8 mouse cellular contexts compared by ENCODE assay signal in the genomic region with DNA sequence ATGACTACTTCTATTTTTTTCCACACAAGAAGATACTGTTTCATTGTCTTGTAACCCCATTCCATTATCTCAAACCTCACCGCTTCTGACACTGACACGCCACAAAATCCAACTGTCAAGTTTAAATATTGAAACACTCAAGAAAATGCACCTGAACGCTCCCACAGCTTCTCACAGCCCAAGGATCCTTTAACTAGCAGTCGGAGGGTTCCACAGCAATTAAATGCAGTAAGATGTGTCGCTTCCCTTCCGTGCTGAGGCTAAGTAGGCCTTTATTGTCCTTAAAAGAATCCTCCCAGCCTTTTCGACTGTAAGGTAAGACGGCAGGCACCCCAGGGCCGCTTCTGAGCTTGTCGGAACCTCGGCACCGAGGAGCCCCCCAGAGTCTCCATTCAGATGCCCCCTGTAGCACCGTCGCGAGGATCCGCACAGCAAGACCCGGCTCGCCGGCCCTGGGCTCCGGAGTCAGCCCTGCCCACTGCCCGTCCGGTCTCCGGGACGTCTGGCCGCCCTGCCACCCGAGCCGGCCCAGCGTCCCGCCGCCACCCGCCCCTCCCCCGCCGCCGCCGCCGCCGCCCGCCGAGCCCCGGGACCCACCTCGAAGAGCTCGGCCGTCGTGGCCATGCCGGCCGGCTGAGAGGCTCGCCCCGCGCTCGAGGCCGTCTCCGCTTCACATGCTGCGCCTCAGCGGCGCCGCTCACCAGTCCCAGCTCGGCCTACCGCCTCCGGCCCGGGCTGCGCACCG. TPM values are rescaled to one million over a fixed set of nuclear protein-coding genes. Genes with fewer than 3 reads are reported as not detected.
DNase-seq lines count a peak whose midpoint lies in the region; ATAC-seq lines count a peak whose summit lies in the region.

TSS of gene Ap5m1 (plus strand) at position 569 of the 745 bp plus-strand sequence.

- peak; percentile 49 for DNase-seq in retina, embryonic 14.5 days (ENCODE audit: low spot score)
- no peak for DNase-seq in retina, postnatal 1 day
- peak; percentile 25 for DNase-seq in adrenal gland, adult 8-10 months
- no peak for DNase-seq in hindbrain, embryonic 10.5 days (ENCODE audit: low spot score)
- peak; percentile 72 for DNase-seq in limb, embryonic 11.5 days (ENCODE audit: low spot score)
- no peak for DNase-seq in embryo, embryonic 11 days

- H3K4me2 ChIP-seq in forebrain, embryonic 13.5 days = peak within 1 kb of the TSS; percentile 63
- H3K4me2 ChIP-seq in limb, embryonic 11.5 days (ENCODE audit: low read depth, severe bottlenecking) = peak within 1 kb of the TSS; percentile 62

- WGBS in forebrain, embryonic 13.5 days = under 1% methylated on average over 39 of the region's 62 CpGs
- under 1% methylated on average over 62 of the region's 62 CpGs for WGBS in hindbrain, embryonic 10.5 days
- WGBS in limb, embryonic 11.5 days = under 1% methylated on average over 50 of the region's 62 CpGs

- peak within 1 kb of the TSS; percentile 96 for H3K9ac ChIP-seq in forebrain, embryonic 13.5 days
- H3K9ac ChIP-seq in limb, embryonic 11.5 days (ENCODE audit: low read length) = peak within 1 kb of the TSS; percentile 96

- H3K27me3 ChIP-seq in forebrain, embryonic 13.5 days = no peaks in the 10 kb centered on the region
- no peaks in the 10 kb centered on the region for H3K27me3 ChIP-seq in hindbrain, embryonic 10.5 days (ENCODE audit: insufficient read depth, poor library complexity, severe bottlenecking)
- H3K27me3 ChIP-seq in limb, embryonic 11.5 days (ENCODE audit: control insufficient read depth, insufficient read depth, low read length) = no peaks in the 10 kb centered on the region

- H3K36me3 ChIP-seq in forebrain, embryonic 13.5 days (ENCODE audit: poor library complexity, severe bottlenecking) = no peaks in the 10 kb centered on the region
- peaks cover 7% of the 10 kb centered on the region; the same call in 1 of the 2 replicates for H3K36me3 ChIP-seq in hindbrain, embryonic 10.5 days
- H3K36me3 ChIP-seq in limb, embryonic 11.5 days (ENCODE audit: control insufficient read depth, insufficient read depth, low read length) = no peaks in the 10 kb centered on the region

- peak; percentile 67 for ATAC-seq in forebrain, embryonic 13.5 days
- ATAC-seq in limb, embryonic 11.5 days (ENCODE audit: insufficient number of reproducible peaks, low FRiP score, low TSS enrichment, low read depth) = peak; percentile 77
- ATAC-seq in monocyte, adult 5-6 weeks (replicated peaks; ENCODE audit: insufficient number of reproducible peaks, low FRiP score, low TSS enrichment, poor library complexity, severe bottlenecking) = peak; percentile 15; the same call in 1 of the 2 replicates

- peak within 1 kb of the TSS; percentile 99 for H3K27ac ChIP-seq in forebrain, embryonic 13.5 days
- peak within 1 kb of the TSS; percentile 100 for H3K27ac ChIP-seq in hindbrain, embryonic 10.5 days
- peak within 1 kb of the TSS; percentile 97 for H3K27ac ChIP-seq in limb, embryonic 11.5 days (replicated peaks; ENCODE audit: low read depth, low read length)

- H3K9me3 ChIP-seq in forebrain, embryonic 13.5 days (replicated peaks) = no peaks in the 10 kb centered on the region
- H3K9me3 ChIP-seq in hindbrain, embryonic 10.5 days = no peaks in the 10 kb centered on the region
- H3K9me3 ChIP-seq in limb, embryonic 11.5 days (ENCODE audit: control insufficient read depth, low read length) = no peaks in the 10 kb centered on the region

- peaks cover 24% of the 10 kb centered on the region for H3K4me1 ChIP-seq in forebrain, embryonic 13.5 days
- H3K4me1 ChIP-seq in hindbrain, embryonic 10.5 days (replicated peaks) = peaks cover 26% of the 10 kb centered on the region
- no peaks in the 10 kb centered on the region; the same call in 1 of the 2 replicates for H3K4me1 ChIP-seq in limb, embryonic 11.5 days (ENCODE audit: control insufficient read depth, insufficient read depth, low read length)

- peak within 1 kb of the TSS; percentile 90 for H3K4me3 ChIP-seq in forebrain, embryonic 13.5 days
- H3K4me3 ChIP-seq in hindbrain, embryonic 10.5 days = peak within 1 kb of the TSS; percentile 96
- peak within 1 kb of the TSS; percentile 87 for H3K4me3 ChIP-seq in limb, embryonic 11.5 days (ENCODE audit: low read depth, low read length)

RNA-seq across cellular contexts. Expression of gene Ap5m1, which starts in this region (rescaled TPM):
- 10 to 100 TPM; 21.4 to 28.4 (median 24.0) TPM for total RNA-seq in adrenal gland, adult 8-10 months (2022)
- 25.4 and 28.7 TPM in 2 replicates for polyA plus RNA-seq in forebrain, embryonic 13.5 days (2015; fragmentation: Nextera tagmentation; extraction: Ambion mirVana)
- 27.8 and 30.0 TPM in 2 replicates for polyA plus RNA-seq in hindbrain, embryonic 10.5 days (2016; fragmentation: Nextera tagmentation; extraction: Ambion mirVana)
- 27.4 and 35.5 TPM in 2 replicates for polyA plus RNA-seq in limb, embryonic 11.5 days (2014; fragmentation: Nextera tagmentation; extraction: Ambion mirVana)
- total RNA-seq in monocyte, adult 5-6 weeks (2017) = 29.1 to 53.9 TPM (median 29.5 TPM) in 3 replicates

Comparison
In these comparisons a context has a peak if more than half of its experiments do, and no peak if none do; other contexts are left out.
1. DNase-seq: peak in retina, embryonic 14.5 days (single experiment), adrenal gland, adult 8-10 months (single experiment) and limb, embryonic 11.5 days (single experiment); none in retina, postnatal 1 day (single experiment), hindbrain, embryonic 10.5 days (single experiment) and embryo, embryonic 11 days (single experiment).
2. ATAC-seq: peak in every context shown above with its lines; median percentile 77 in limb, embryonic 11.5 days; 67 in forebrain, embryonic 13.5 days; 15 in monocyte, adult 5-6 weeks.
3. Peak in every context shown above with its lines, with median percentiles within 50 percentile points of each other: H3K27ac ChIP-seq and H3K4me3 ChIP-seq.